22 mouse cellular contexts compared by ENCODE assay signal in the genomic region with DNA sequence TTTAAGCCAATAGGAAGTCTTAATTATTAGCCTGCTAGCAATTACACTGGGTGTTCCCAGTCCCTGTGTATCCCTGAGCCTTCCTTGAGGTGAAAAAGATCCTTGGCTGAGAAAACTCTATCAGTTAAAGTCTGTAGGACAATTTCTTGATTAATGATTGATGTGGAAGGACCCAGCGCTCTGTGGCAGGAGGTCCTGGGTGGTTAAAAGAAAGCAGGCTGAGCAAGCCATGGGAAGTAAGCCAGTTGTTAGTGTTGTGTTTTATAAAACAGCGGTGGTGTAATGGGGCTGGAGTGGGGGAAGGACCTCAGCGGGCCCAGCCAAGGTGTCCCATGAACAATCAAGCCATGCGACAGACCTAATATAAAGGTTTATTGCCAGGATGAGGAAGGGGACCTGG. TPM values are rescaled to one million over a fixed set of nuclear protein-coding genes. Genes with fewer than 3 reads are reported as not detected.
DNase-seq lines count a peak whose midpoint lies in the region; ATAC-seq lines count a peak whose summit lies in the region.
"Had no signal": no experiment of that assay in that cellular context is flagged by ENCODE, and none has a peak within 500 bp of the region (broad histone marks: within the 10 kb centered on the region; RNA-seq: fewer than 3 reads in every experiment).

No protein-coding gene starts in this region.

- peak; percentile 76 for ATAC-seq in intestine, embryonic 15.5 days
- ATAC-seq in kidney, embryonic 16.5 days (ENCODE audit: low FRiP score, low TSS enrichment), result peak; percentile 82
- no peak for ATAC-seq in granulocyte monocyte progenitor cell, adult 5-6 weeks (replicated peaks; ENCODE audit: poor library complexity, severe bottlenecking)
- ATAC-seq: Patski had no signal

- no peaks in the 10 kb centered on the region for H3K27me3 ChIP-seq in intestine, embryonic 15.5 days (replicated peaks)
- no peaks in the 10 kb centered on the region for H3K27me3 ChIP-seq in kidney, embryonic 16.5 days (ENCODE audit: insufficient read depth, low read length)
- H3K27me3 ChIP-seq: embryonic facial prominence, embryonic 13.5 days; heart, embryonic 15.5 days; limb, embryonic 15.5 days; liver, embryonic 13.5 days; Patski had no signal

- DNase-seq in kidney, adult 18-20 months, result peak; percentile 41
- peak; percentile 51 to 77 for DNase-seq in kidney, postnatal 36 days
- no peak for DNase-seq in adrenal gland, adult 8-10 months
- DNase-seq in adrenal gland, postnatal 4 days (ENCODE audit: low spot score in 2 of 2), result no peak
- DNase-seq: adrenal gland, postnatal 25 days; cerebellum, adult 18-20 months; cerebellum, postnatal 10 days; gastrocnemius, postnatal 14 days; heart, adult 11 months; left cerebral cortex, postnatal 4 days; liver, embryonic 13.5 days; lung, postnatal 10 days; thymus, adult 2 months; thymus, postnatal 36 days had no signal

- H3K4me1 ChIP-seq in intestine, embryonic 15.5 days (replicated peaks), result no peaks in the 10 kb centered on the region
- peaks cover 5% of the 10 kb centered on the region; the same call in 1 of the 2 replicates for H3K4me1 ChIP-seq in kidney, embryonic 16.5 days (ENCODE audit: insufficient read depth, low read length)
- H3K4me1 ChIP-seq: embryonic facial prominence, embryonic 13.5 days; heart, embryonic 10.5 days; heart, embryonic 15.5 days; limb, embryonic 15.5 days; liver, embryonic 13.5 days had no signal

- no peaks in the 10 kb centered on the region for H3K9me3 ChIP-seq in intestine, embryonic 15.5 days
- no peaks in the 10 kb centered on the region for H3K9me3 ChIP-seq in kidney, embryonic 16.5 days (ENCODE audit: low read length)
- H3K9me3 ChIP-seq: embryonic facial prominence, embryonic 13.5 days; heart, embryonic 10.5 days; heart, embryonic 15.5 days; limb, embryonic 15.5 days; liver, embryonic 13.5 days had no signal

- H3K27ac ChIP-seq in intestine, embryonic 15.5 days, result no peak overlapping the region
- peak overlapping the region; percentile 57 for H3K27ac ChIP-seq in kidney, embryonic 16.5 days (ENCODE audit: low read length)
- H3K27ac ChIP-seq: embryonic facial prominence, embryonic 13.5 days; heart, embryonic 10.5 days; heart, embryonic 15.5 days; limb, embryonic 15.5 days; liver, embryonic 13.5 days had no signal

- 42% methylated on average over 4 of the region's 4 CpGs for WGBS in intestine, embryonic 15.5 days
- WGBS in kidney, embryonic 16.5 days, result 24% methylated on average over 4 of the region's 4 CpGs

- H3K9ac ChIP-seq in intestine, embryonic 15.5 days, result no peak overlapping the region
- H3K9ac ChIP-seq in kidney, embryonic 16.5 days (replicated peaks; ENCODE audit: low read length), result no peak overlapping the region
- H3K9ac ChIP-seq: embryonic facial prominence, embryonic 13.5 days; heart, embryonic 15.5 days; limb, embryonic 15.5 days; liver, embryonic 13.5 days had no signal

- no peaks in the 10 kb centered on the region for H3K36me3 ChIP-seq in intestine, embryonic 15.5 days
- no peaks in the 10 kb centered on the region for H3K36me3 ChIP-seq in kidney, embryonic 16.5 days (ENCODE audit: insufficient read depth, low read length)
- H3K36me3 ChIP-seq: embryonic facial prominence, embryonic 13.5 days; heart, embryonic 10.5 days; heart, embryonic 15.5 days; limb, embryonic 15.5 days; liver, embryonic 13.5 days had no signal

- H3K4me2 ChIP-seq in intestine, embryonic 15.5 days (replicated peaks), result no peak overlapping the region
- H3K4me2 ChIP-seq in kidney, embryonic 16.5 days (replicated peaks; ENCODE audit: low read depth, low read length), result no peak overlapping the region
- H3K4me2 ChIP-seq: embryonic facial prominence, embryonic 13.5 days; heart, embryonic 15.5 days; limb, embryonic 15.5 days; liver, embryonic 13.5 days had no signal

- no peak overlapping the region for H3K4me3 ChIP-seq in intestine, embryonic 15.5 days (replicated peaks)
- no peak overlapping the region for H3K4me3 ChIP-seq in kidney, embryonic 16.5 days (ENCODE audit: low read length)
- H3K4me3 ChIP-seq: embryonic facial prominence, embryonic 13.5 days; heart, embryonic 10.5 days; heart, embryonic 15.5 days; limb, embryonic 15.5 days; liver, embryonic 13.5 days had no signal

RNA-seq across cellular contexts. Expression of gene Zmym5, which starts 32.5 kb away (rescaled TPM):
- 18.5 and 19.4 TPM in 2 replicates for polyA plus RNA-seq in intestine, embryonic 15.5 days (2015; fragmentation: Nextera tagmentation; extraction: Ambion mirVana)
- 29.2 and 33.5 TPM in 2 replicates for polyA plus RNA-seq in kidney, embryonic 16.5 days (2015; fragmentation: Nextera tagmentation; extraction: Ambion mirVana)
- total RNA-seq in granulocyte monocyte progenitor cell, adult 5-6 weeks (2014; fragmentation: Nextera tagmentation), result 13.8 and 19.3 TPM in 2 replicates
- total RNA-seq in granulocyte monocyte progenitor cell, adult 5-6 weeks (2017), result 14.6 and 17.2 TPM in 2 replicates
- total RNA-seq in adrenal gland, adult 8-10 months (2022), result 10 to 100 TPM; 30.8 to 48.2 (median 40.5) TPM
- 10 to 100 TPM; 46.6 to 47.5 TPM for total RNA-seq in adrenal gland, postnatal 4 days (2021)

RNA-seq across cellular contexts. Expression of gene Zmym2, which starts 42.4 kb away (rescaled TPM):
- 30.1 and 30.3 TPM in 2 replicates for polyA plus RNA-seq in intestine, embryonic 15.5 days (2015; fragmentation: Nextera tagmentation; extraction: Ambion mirVana)
- polyA plus RNA-seq in kidney, embryonic 16.5 days (2015; fragmentation: Nextera tagmentation; extraction: Ambion mirVana), result 50.5 and 50.7 TPM in 2 replicates
- 58.6 and 64.5 TPM in 2 replicates for total RNA-seq in granulocyte monocyte progenitor cell, adult 5-6 weeks (2014; fragmentation: Nextera tagmentation)
- 31.7 and 33.8 TPM in 2 replicates for total RNA-seq in granulocyte monocyte progenitor cell, adult 5-6 weeks (2017)
- 10 to 100 TPM; 50.4 to 84.7 (median 63.2) TPM for total RNA-seq in adrenal gland, adult 8-10 months (2022)
- 10 to 100 TPM; 66.3 to 71.8 TPM for total RNA-seq in adrenal gland, postnatal 4 days (2021)

Comparison
In these comparisons a context has a peak if more than half of its experiments do, and no peak if none do; other contexts are left out.
1. DNase-seq: peak in kidney, adult 18-20 months (single experiment) and kidney, postnatal 36 days (2 of 2); none in adrenal gland, adult 8-10 months (single experiment) and adrenal gland, postnatal 4 days (0 of 2).